Mouse (Mus musculus) olfactory bulb, adult 2 months (tissue): ENCODE measurements at regions not wholly inside any gene's neighbourhood (a gene's known extent, or its start where the extent isn't known, plus 50 kb on each side); places are given as distances from the start of the nearest gene placed in this dataset.

Experiments used
- CTCF ChIP-seq: fragments of 200-500 bp; IDR thresholded peaks from 2 replicates; pipeline ENCODE4 v1.5.1; 2012; ENCODE audit warnings: low read depth, mild to moderate bottlenecking, low read length, moderate library complexity; ENCODE audit not compliant: insufficient read depth
- POLR2A ChIP-seq: fragments of 200-500 bp; IDR thresholded peaks from 2 replicates; pipeline ENCODE4 v1.6.1; 2012; ENCODE audit warnings: mild to moderate bottlenecking, low read depth, low read length, moderate library complexity; ENCODE audit not compliant: insufficient read depth

DNA sequence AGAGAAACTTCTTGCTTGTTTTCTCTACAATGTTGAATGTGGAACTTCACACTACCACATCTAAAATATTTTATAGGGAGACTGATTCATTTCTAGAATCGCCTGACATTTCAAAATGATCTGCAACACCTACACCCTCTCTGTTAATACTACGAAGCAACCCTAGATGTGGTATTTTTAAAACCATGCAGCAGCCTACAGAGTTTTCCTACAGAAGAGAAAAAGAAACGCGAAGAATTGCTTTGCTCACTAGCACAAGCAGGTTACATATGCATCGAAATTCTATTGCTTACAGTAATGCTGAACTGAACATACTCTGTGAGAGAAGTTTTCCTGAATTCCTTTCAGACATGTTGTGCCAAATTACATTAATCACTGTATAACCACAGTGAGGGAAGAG lies 488.7 kb downstream of the Fat4 start:
- no peak for TF ChIP-seq CTCF
- no peak for TF ChIP-seq POLR2A
